Mouse (Mus musculus): ENCODE data around the gene Olfr707. TPM values are rescaled to one million over a fixed set of nuclear protein-coding genes. Genes with fewer than 3 reads are reported as not detected.

The Olfr707 gene
- polyA plus RNA-seq (2015; fragmentation: Nextera tagmentation; extraction: Ambion mirVana), result not detected in 2 replicates

GRCm38 (mm10) chr7:106901141-106901540 is at the start of gene Olfr707:
TSS of gene Olfr707 (minus strand) at chr7:106901241.

GRCm38 (mm10) chr7:106948212-106948611 is 47.2 kb upstream of the Olfr707 start, which contains the start of gene Olfr710:
TSS of gene Olfr710 (minus strand) at chr7:106948312.

GRCm38 (mm10) chr7:106932119-106932518 is 31.1 kb upstream of the Olfr707 start, which contains the start of gene Olfr709-ps1:
TSS of gene Olfr709-ps1 (minus strand) at chr7:106932219.

GRCm38 (mm10) chr7:106907676-106908075 is 6.6 kb upstream of the Olfr707 start, which contains the start of gene Olfr1532-ps1:
TSS of gene Olfr1532-ps1 (plus strand) at chr7:106908001.

GRCm38 (mm10) chr7:106888062-106888461 is 13.0 kb downstream of the Olfr707 start, which contains the start of gene Olfr706:
TSS of gene Olfr706 (minus strand) at chr7:106888162.

GRCm38 (mm10) chr7:106876791-106877190 is 24.2 kb downstream of the Olfr707 start, which contains the start of gene Olfr705:
TSS of gene Olfr705 (minus strand) at chr7:106876891.

GRCm38 (mm10) chr7:106862885-106863284 is 38.2 kb downstream of the Olfr707 start, which contains the start of gene Olfr704:
TSS of gene Olfr704 (plus strand) at chr7:106863185.

GRCm38 (mm10) chr7:106843060-106843459 is 58.0 kb downstream of the Olfr707 start, which contains the start of gene Olfr703:
TSS of gene Olfr703 (plus strand) at chr7:106843360.

Other genes with a start within 250 kb of the Olfr707 start
- 0.05 TPM in 1 of 2 replicates, not detected in the other for gene Olfr693, start 220.7 kb downstream of the Olfr707 start, polyA plus RNA-seq (2015; fragmentation: Nextera tagmentation; extraction: Ambion mirVana)
- not detected in 2 replicates for gene Olfr694, start 209.4 kb downstream of the Olfr707 start, polyA plus RNA-seq (2015; fragmentation: Nextera tagmentation; extraction: Ambion mirVana)
- gene Olfr695, start 184.8 kb downstream of the Olfr707 start, polyA plus RNA-seq (2015; fragmentation: Nextera tagmentation; extraction: Ambion mirVana), result not detected in 2 replicates
- not detected in 2 replicates for gene Olfr697, start 158.8 kb downstream of the Olfr707 start, polyA plus RNA-seq (2015; fragmentation: Nextera tagmentation; extraction: Ambion mirVana)
- gene Olfr698, start 145.8 kb downstream of the Olfr707 start, polyA plus RNA-seq (2015; fragmentation: Nextera tagmentation; extraction: Ambion mirVana), result not detected in 2 replicates
- gene Olfr699, start 108.0 kb downstream of the Olfr707 start, polyA plus RNA-seq (2015; fragmentation: Nextera tagmentation; extraction: Ambion mirVana), result not detected in 2 replicates
- gene Olfr700, start 92.4 kb downstream of the Olfr707 start, polyA plus RNA-seq (2015; fragmentation: Nextera tagmentation; extraction: Ambion mirVana), result not detected in 2 replicates
- gene Olfr701, start 87.1 kb downstream of the Olfr707 start, polyA plus RNA-seq (2015; fragmentation: Nextera tagmentation; extraction: Ambion mirVana), result not detected in 2 replicates
- gene Olfr702, start 67.3 kb downstream of the Olfr707 start, polyA plus RNA-seq (2015; fragmentation: Nextera tagmentation; extraction: Ambion mirVana), result not detected in 2 replicates
- not detected in 2 replicates for gene Olfr703, start 57.9 kb downstream of the Olfr707 start, polyA plus RNA-seq (2015; fragmentation: Nextera tagmentation; extraction: Ambion mirVana)
- not detected in 2 replicates for gene Olfr704, start 38.1 kb downstream of the Olfr707 start, polyA plus RNA-seq (2015; fragmentation: Nextera tagmentation; extraction: Ambion mirVana)
- not detected in 2 replicates for gene Olfr705, start 24.4 kb downstream of the Olfr707 start, polyA plus RNA-seq (2015; fragmentation: Nextera tagmentation; extraction: Ambion mirVana)
- not detected in 2 replicates for gene Olfr706, start 13.1 kb downstream of the Olfr707 start, polyA plus RNA-seq (2015; fragmentation: Nextera tagmentation; extraction: Ambion mirVana)
- not detected in 2 replicates for gene Olfr1532-ps1, start 6.8 kb upstream of the Olfr707 start, polyA plus RNA-seq (2015; fragmentation: Nextera tagmentation; extraction: Ambion mirVana)
- not detected in 2 replicates for gene Olfr709-ps1, start 31.0 kb upstream of the Olfr707 start, polyA plus RNA-seq (2015; fragmentation: Nextera tagmentation; extraction: Ambion mirVana)
- not detected in 2 replicates for gene Olfr710, start 47.1 kb upstream of the Olfr707 start, polyA plus RNA-seq (2015; fragmentation: Nextera tagmentation; extraction: Ambion mirVana)
- gene Olfr6, start 62.7 kb upstream of the Olfr707 start, polyA plus RNA-seq (2015; fragmentation: Nextera tagmentation; extraction: Ambion mirVana), result not detected in 2 replicates
- not detected in 2 replicates for gene Olfr711, start 74.2 kb upstream of the Olfr707 start, polyA plus RNA-seq (2015; fragmentation: Nextera tagmentation; extraction: Ambion mirVana)
- gene Olfr2, start 104.8 kb upstream of the Olfr707 start, polyA plus RNA-seq (2015; fragmentation: Nextera tagmentation; extraction: Ambion mirVana), result not detected in 2 replicates
- not detected in 2 replicates for gene Olfr713, start 129.9 kb upstream of the Olfr707 start, polyA plus RNA-seq (2015; fragmentation: Nextera tagmentation; extraction: Ambion mirVana)
- gene Olfr714, start 169.7 kb upstream of the Olfr707 start, polyA plus RNA-seq (2015; fragmentation: Nextera tagmentation; extraction: Ambion mirVana), result not detected in 2 replicates
- gene Olfr17, start 192.0 kb upstream of the Olfr707 start, polyA plus RNA-seq (2015; fragmentation: Nextera tagmentation; extraction: Ambion mirVana), result not detected in 2 replicates
- gene Olfr715b, start 209.1 kb upstream of the Olfr707 start, polyA plus RNA-seq (2015; fragmentation: Nextera tagmentation; extraction: Ambion mirVana), result not detected in 2 replicates
- gene Olfr715, start 229.8 kb upstream of the Olfr707 start, polyA plus RNA-seq (2015; fragmentation: Nextera tagmentation; extraction: Ambion mirVana), result not detected in 2 replicates
- not detected in 2 replicates for gene Olfr716, start 237.1 kb upstream of the Olfr707 start, polyA plus RNA-seq (2015; fragmentation: Nextera tagmentation; extraction: Ambion mirVana)

All from neural tube, postnatal 0 days (tissue).